Mouse (Mus musculus) kidney, postnatal 14 days (tissue): ENCODE results near the gene Olfr1204.

Source experiments
- DNase-seq: peaks from one replicate; pipeline ENCODE4 v3.0.0; 2022; ENCODE audit warnings: mixed read lengths

Olfr1204 gene

GRCm38 (mm10) chr2:88848992-88849391, at the start of gene Olfr1204:
Gene Olfr1204 (plus strand): TSS chr2:88849292.
- DNase-seq: no peak

GRCm38 (mm10) chr2:88814196-88814595, 34.9 kb upstream of the Olfr1204 start, which contains the start of gene Olfr1202:
Gene Olfr1202 (plus strand): TSS chr2:88814496.
- DNase-seq: no peak

GRCm38 (mm10) chr2:88829437-88829836, 19.7 kb upstream of the Olfr1204 start, which contains the start of gene Olfr1205:
Gene Olfr1205 (plus strand): TSS chr2:88829737.
- DNase-seq: no peak

GRCm38 (mm10) chr2:88838477-88838876, 10.6 kb upstream of the Olfr1204 start:
- DNase-seq: no peak

GRCm38 (mm10) chr2:88862931-88863330, 13.8 kb downstream of the Olfr1204 start, which contains the start of gene Olfr1206:
Gene Olfr1206 (plus strand): TSS chr2:88863231.
- DNase-seq: no peak

- DNase-seq: no peak
Measured at GRCm38 (mm10) chr2:88902211-88902610, 53.1 kb downstream of the Olfr1204 start, which contains the start of gene Olfr1208. Gene Olfr1208 (minus strand): TSS chr2:88902311.
